Mouse (Mus musculus) spleen, postnatal 0 days (tissue): ENCODE measurements around the gene Mrap2. TPM values are rescaled to one million over a fixed set of nuclear protein-coding genes. Genes with fewer than 3 reads are reported as not detected.

Source experiments
- polyA plus RNA-seq: library from polyadenylated mRNA; unstranded; fragments of >200 nt; fragmentation: Nextera tagmentation; extraction: Ambion mirVana; gene quantifications from 2 replicates; pipeline ENCODE4 v1.2.1, GENCODE M21; 2015

Mrap2 gene
- not detected in 2 replicates for polyA plus RNA-seq

DNA sequence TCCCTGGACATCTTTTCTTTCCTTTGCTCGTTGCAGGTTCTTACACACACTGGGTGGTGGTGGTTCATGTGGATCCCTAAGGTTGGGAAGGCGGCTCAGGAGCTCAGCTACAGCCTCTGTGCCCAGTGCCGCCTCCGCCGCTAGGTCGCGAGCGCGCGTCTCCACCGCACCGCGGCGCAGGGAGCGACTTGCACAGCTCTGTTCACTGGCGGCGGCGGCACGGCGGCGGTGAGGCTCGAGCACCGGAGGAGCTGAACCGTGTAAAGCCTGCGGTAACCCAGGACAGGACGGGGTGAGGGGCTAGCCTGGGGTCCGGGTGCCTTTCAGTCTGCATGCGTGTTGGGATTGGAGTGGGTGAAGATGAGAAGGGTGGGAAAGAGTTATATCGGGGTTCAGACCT lies at the start of gene Mrap2:
TSS of gene Mrap2 (plus strand) at position 201 of the 400 bp plus-strand sequence.

Other genes with a start within 250 kb of the Mrap2 start
- not detected in 2 replicates for gene Ripply2, start 128.8 kb upstream of the Mrap2 start, polyA plus RNA-seq
- 55.3 and 61.5 TPM in 2 replicates for gene Cyb5r4, start 122.3 kb upstream of the Mrap2 start, polyA plus RNA-seq
- gene Cep162, start 111.2 kb downstream of the Mrap2 start, polyA plus RNA-seq, result 3.2 and 3.3 TPM in 2 replicates